Mouse (Mus musculus): ENCODE data around the gene E330017A01Rik. TPM values are rescaled to one million over a fixed set of nuclear protein-coding genes. Genes with fewer than 3 reads are reported as not detected.

The E330017A01Rik gene
- polyA plus RNA-seq, 1 experiment from 2014 or later = not detected

- Histone ChIP-seq H3K27ac (no peak overlapping the region), H3K4me3 (no peak overlapping the region), H3K36me3 (replicated peaks) (no peaks in the 10 kb centered on the region), H3K27me3 (replicated peaks) (no peaks in the 10 kb centered on the region), H3K4me1 (no peaks in the 10 kb centered on the region), H3K9me3 (no peaks in the 10 kb centered on the region), H3K4me2 (no peak overlapping the region), H3K9ac (no peak overlapping the region)
- 93% methylated on average over 6 of the region's 6 CpGs for WGBS
- ATAC-seq (replicated peaks) = no peak
Measured at GRCm38 (mm10) chr16:58658668-58659067, 20.1 kb upstream of the E330017A01Rik start.

GRCm38 (mm10) chr16:58656526-58656925, 18.0 kb upstream of the E330017A01Rik start:
- Histone ChIP-seq H3K4me3 (no peak overlapping the region), H3K27me3 (replicated peaks) (no peaks in the 10 kb centered on the region), H3K4me1 (no peaks in the 10 kb centered on the region), H3K36me3 (replicated peaks) (no peaks in the 10 kb centered on the region), H3K27ac (no peak overlapping the region), H3K9ac (no peak overlapping the region), H3K9me3 (no peaks in the 10 kb centered on the region), H3K4me2 (no peak overlapping the region)
- WGBS = 90% methylated on average over 4 of the region's 4 CpGs
- ATAC-seq (replicated peaks) = no peak

- H3K4me2 ChIP-seq = no peak overlapping the region
- no peak overlapping the region for H3K9ac ChIP-seq
- no peak overlapping the region for H3K27ac ChIP-seq
- no peak for ATAC-seq (replicated peaks)
- no peaks in the 10 kb centered on the region for H3K9me3 ChIP-seq
- H3K36me3 ChIP-seq (replicated peaks) = no peaks in the 10 kb centered on the region
- no peak overlapping the region for H3K4me3 ChIP-seq
- no peaks in the 10 kb centered on the region for H3K27me3 ChIP-seq (replicated peaks)
- no peaks in the 10 kb centered on the region for H3K4me1 ChIP-seq
Measured at GRCm38 (mm10) chr16:58655751-58656150, 17.2 kb upstream of the E330017A01Rik start.

GRCm38 (mm10) chr16:58649979-58650378, 11.4 kb upstream of the E330017A01Rik start:
- Histone ChIP-seq H3K9me3 (no peaks in the 10 kb centered on the region), H3K36me3 (replicated peaks) (no peaks in the 10 kb centered on the region), H3K9ac (no peak overlapping the region), H3K4me3 (no peak overlapping the region), H3K27ac (no peak overlapping the region), H3K4me2 (no peak overlapping the region), H3K27me3 (replicated peaks) (no peaks in the 10 kb centered on the region), H3K4me1 (no peaks in the 10 kb centered on the region)
- WGBS = 94% methylated on average over 10 of the region's 10 CpGs
- ATAC-seq (replicated peaks) = no peak

- Histone ChIP-seq H3K27me3 (replicated peaks) (no peaks in the 10 kb centered on the region), H3K4me3 (no peak overlapping the region), H3K27ac (no peak overlapping the region), H3K36me3 (replicated peaks) (no peaks in the 10 kb centered on the region), H3K9me3 (no peaks in the 10 kb centered on the region), H3K4me1 (no peaks in the 10 kb centered on the region), H3K9ac (no peak overlapping the region), H3K4me2 (no peak overlapping the region)
- no peak for ATAC-seq (replicated peaks)
- 77% methylated on average over 7 of the region's 7 CpGs for WGBS
Measured at GRCm38 (mm10) chr16:58638016-58638415, 523 bp downstream of the E330017A01Rik start.

- no peaks in the 10 kb centered on the region for H3K36me3 ChIP-seq (replicated peaks)
- no peak for ATAC-seq (replicated peaks)
- H3K9ac ChIP-seq = no peak overlapping the region
- no peaks in the 10 kb centered on the region for H3K9me3 ChIP-seq
- no peak overlapping the region for H3K27ac ChIP-seq
- no peak overlapping the region for H3K4me3 ChIP-seq
- H3K4me1 ChIP-seq = no peaks in the 10 kb centered on the region
- H3K4me2 ChIP-seq = no peak overlapping the region
- no peaks in the 10 kb centered on the region for H3K27me3 ChIP-seq (replicated peaks)
- 83% methylated on average over 4 of the region's 4 CpGs for WGBS
Measured at GRCm38 (mm10) chr16:58637448-58637847, 1.1 kb downstream of the E330017A01Rik start.

GRCm38 (mm10) chr16:58635866-58636265, 2.7 kb downstream of the E330017A01Rik start:
- Histone ChIP-seq H3K36me3 (replicated peaks) (no peaks in the 10 kb centered on the region), H3K9me3 (no peaks in the 10 kb centered on the region), H3K4me1 (no peaks in the 10 kb centered on the region), H3K27ac (no peak overlapping the region), H3K9ac (no peak overlapping the region), H3K4me3 (no peak overlapping the region), H3K4me2 (no peak overlapping the region), H3K27me3 (replicated peaks) (no peaks in the 10 kb centered on the region)
- ATAC-seq (replicated peaks) = no peak
- WGBS = 66% methylated on average over 2 of the region's 2 CpGs

- H3K27ac ChIP-seq = no peak overlapping the region
- WGBS = 63% methylated on average over 2 of the region's 2 CpGs
- ATAC-seq (replicated peaks) = no peak
Measured at GRCm38 (mm10) chr16:58629736-58630135, 8.8 kb downstream of the E330017A01Rik start.

GRCm38 (mm10) chr16:58628968-58629367, 9.6 kb downstream of the E330017A01Rik start:
- H3K27me3 ChIP-seq (replicated peaks) = no peaks in the 10 kb centered on the region
- H3K27ac ChIP-seq = no peak overlapping the region
- no peaks in the 10 kb centered on the region for H3K36me3 ChIP-seq (replicated peaks)
- no peaks in the 10 kb centered on the region for H3K9me3 ChIP-seq
- no peak overlapping the region for H3K4me3 ChIP-seq
- H3K4me2 ChIP-seq = no peak overlapping the region
- H3K9ac ChIP-seq = no peak overlapping the region
- WGBS = 94% methylated on average over 5 of the region's 5 CpGs
- no peaks in the 10 kb centered on the region for H3K4me1 ChIP-seq
- no peak for ATAC-seq (replicated peaks)

More at GRCm38 (mm10) chr16:58629736-58630135, 8.8 kb downstream of the E330017A01Rik start:
- H3K9ac ChIP-seq = no peak overlapping the region
- no peaks in the 10 kb centered on the region for H3K9me3 ChIP-seq
- no peaks in the 10 kb centered on the region for H3K4me1 ChIP-seq
- H3K4me2 ChIP-seq = no peak overlapping the region
- no peaks in the 10 kb centered on the region for H3K27me3 ChIP-seq (replicated peaks)
- no peak overlapping the region for H3K4me3 ChIP-seq
- no peaks in the 10 kb centered on the region for H3K36me3 ChIP-seq (replicated peaks)

- Histone ChIP-seq H3K27me3 (replicated peaks) (no peaks in the 10 kb centered on the region), H3K4me2 (no peak overlapping the region), H3K27ac (no peak overlapping the region), H3K9me3 (no peaks in the 10 kb centered on the region), H3K4me3 (no peak overlapping the region), H3K4me1 (no peaks in the 10 kb centered on the region), H3K9ac (no peak overlapping the region), H3K36me3 (replicated peaks) (no peaks in the 10 kb centered on the region)
- 100% methylated on average over 2 of the region's 2 CpGs for WGBS
- no peak for ATAC-seq (replicated peaks)
Measured at GRCm38 (mm10) chr16:58628336-58628680, 10.2 kb downstream of the E330017A01Rik start.

GRCm38 (mm10) chr16:58627597-58628335, 10.8 kb downstream of the E330017A01Rik start:
- 89% methylated on average over 4 of the region's 4 CpGs for WGBS
- Histone ChIP-seq H3K4me2 (no peak overlapping the region), H3K27me3 (replicated peaks) (no peaks in the 10 kb centered on the region), H3K4me1 (no peaks in the 10 kb centered on the region), H3K36me3 (replicated peaks) (no peaks in the 10 kb centered on the region), H3K9ac (no peak overlapping the region), H3K9me3 (no peaks in the 10 kb centered on the region), H3K27ac (no peak overlapping the region), H3K4me3 (no peak overlapping the region)
- ATAC-seq (replicated peaks) = no peak

GRCm38 (mm10) chr16:58623944-58624343, 14.6 kb downstream of the E330017A01Rik start:
- Histone ChIP-seq H3K4me1 (no peaks in the 10 kb centered on the region), H3K4me3 (no peak overlapping the region), H3K9ac (no peak overlapping the region), H3K9me3 (no peaks in the 10 kb centered on the region), H3K27ac (no peak overlapping the region), H3K27me3 (replicated peaks) (no peaks in the 10 kb centered on the region), H3K36me3 (replicated peaks) (no peaks in the 10 kb centered on the region), H3K4me2 (no peak overlapping the region)
- no peak for ATAC-seq (replicated peaks)
- 79% methylated on average over 6 of the region's 6 CpGs for WGBS

- Histone ChIP-seq H3K9ac (no peak overlapping the region), H3K27me3 (replicated peaks) (no peaks in the 10 kb centered on the region), H3K4me1 (no peaks in the 10 kb centered on the region), H3K27ac (no peak overlapping the region), H3K4me3 (no peak overlapping the region), H3K36me3 (replicated peaks) (no peaks in the 10 kb centered on the region), H3K9me3 (no peaks in the 10 kb centered on the region), H3K4me2 (no peak overlapping the region)
- WGBS = 77% methylated on average over 4 of the region's 4 CpGs
- ATAC-seq (replicated peaks) = no peak
Measured at GRCm38 (mm10) chr16:58623114-58623513, 15.4 kb downstream of the E330017A01Rik start.

Data from midbrain, embryonic 15.5 days (tissue).